Mouse (Mus musculus) R1 (cell line): ENCODE data around the gene Phyh.
A peak's percentile ranks its signal among the peaks of the same experiment; 100 is the strongest.

Experiments
- DNase-seq: peaks from one replicate; pipeline ENCODE4 v3.0.0-alpha.2; 2018; ENCODE audit warnings: low read depth, low spot score

Gene Phyh

GRCm38 (mm10) chr2:4918860-4919739 lies at the start of gene Phyh:
Gene Phyh, plus strand, starts transcription at chr2:4919019.
- peak; percentile 95 for DNase-seq

GRCm38 (mm10) chr2:4872740-4873139 lies 46.1 kb upstream of the Phyh start:
- DNase-seq = peak; percentile 63

- no peak for DNase-seq
Observed at GRCm38 (mm10) chr2:4873331-4873730, 45.5 kb upstream of the Phyh start.

GRCm38 (mm10) chr2:4875090-4875489 lies 43.7 kb upstream of the Phyh start:
- DNase-seq = no peak

- DNase-seq = no peak
Observed at GRCm38 (mm10) chr2:4876131-4876530, 42.7 kb upstream of the Phyh start.

- peak; percentile 81 for DNase-seq
Observed at GRCm38 (mm10) chr2:4880737-4881349, 38.0 kb upstream of the Phyh start.

GRCm38 (mm10) chr2:4881350-4882248 lies 37.2 kb upstream of the Phyh start, which contains the start of gene Sephs1:
Gene Sephs1, plus strand, starts transcription at chr2:4881564.
- peak; percentile 63 for DNase-seq

GRCm38 (mm10) chr2:4882249-4882791 lies 36.5 kb upstream of the Phyh start:
- DNase-seq = peak; percentile 91

- DNase-seq = peak; percentile 36
Observed at GRCm38 (mm10) chr2:4883009-4883704, 35.7 kb upstream of the Phyh start.

GRCm38 (mm10) chr2:4886896-4887295 lies 31.9 kb upstream of the Phyh start:
- DNase-seq = no peak

- no peak for DNase-seq
Observed at GRCm38 (mm10) chr2:4895598-4895997, 23.2 kb upstream of the Phyh start.

- no peak for DNase-seq
Observed at GRCm38 (mm10) chr2:4896970-4897369, 21.8 kb upstream of the Phyh start.

GRCm38 (mm10) chr2:4900624-4901023 lies 18.2 kb upstream of the Phyh start:
- DNase-seq = no peak

GRCm38 (mm10) chr2:4902346-4902745 lies 16.5 kb upstream of the Phyh start:
- DNase-seq = no peak

- no peak for DNase-seq
Observed at GRCm38 (mm10) chr2:4907120-4907519, 11.7 kb upstream of the Phyh start.

- no peak for DNase-seq
Observed at GRCm38 (mm10) chr2:4907916-4908315, 10.9 kb upstream of the Phyh start.

- DNase-seq = no peak
Observed at GRCm38 (mm10) chr2:4908771-4909315, 10.0 kb upstream of the Phyh start.

- DNase-seq = no peak
Observed at GRCm38 (mm10) chr2:4909909-4910308, 8.9 kb upstream of the Phyh start.

GRCm38 (mm10) chr2:4910521-4910920 lies 8.3 kb upstream of the Phyh start:
- no peak for DNase-seq

- DNase-seq = no peak
Observed at GRCm38 (mm10) chr2:4913949-4914348, 4.9 kb upstream of the Phyh start.

GRCm38 (mm10) chr2:4916037-4916436 lies 2.8 kb upstream of the Phyh start:
- DNase-seq = peak; percentile 64
